Mouse (Mus musculus): Measurements from ENCODE around the gene Pcsk6.

- TF ChIP-seq CTCF (IDR thresholded peaks at IDR 0.05; ENCODE audit: borderline replicate concordance, insufficient read depth, low read depth, low read length) (no peak), POLR2A (IDR thresholded peaks at IDR 0.05; ENCODE audit: borderline replicate concordance, insufficient read depth, low read length) (no peak)
These were observed 186.4 kb downstream of the Pcsk6 start for GRCm38 (mm10) chr7:66047975-66048374.

All from cerebellum, adult 2 months (tissue).